Mouse (Mus musculus) activated CD4-positive, CD25-positive, alpha-beta regulatory T cell, adult 9 weeks (primary cell): Measurements from ENCODE around the gene Ddah1. TPM values are rescaled to one million over a fixed set of nuclear protein-coding genes. Genes with fewer than 3 reads are reported as not detected.

Source experiments
- polyA plus RNA-seq: library from polyadenylated mRNA; unstranded; fragments of 100-300 nt; shearing (Covaris generic); gene quantifications from one replicate; pipeline ENCODE4 v1.2.1, GENCODE M21; 2017

The Ddah1 gene
- polyA plus RNA-seq: 0.12 TPM

DNA sequence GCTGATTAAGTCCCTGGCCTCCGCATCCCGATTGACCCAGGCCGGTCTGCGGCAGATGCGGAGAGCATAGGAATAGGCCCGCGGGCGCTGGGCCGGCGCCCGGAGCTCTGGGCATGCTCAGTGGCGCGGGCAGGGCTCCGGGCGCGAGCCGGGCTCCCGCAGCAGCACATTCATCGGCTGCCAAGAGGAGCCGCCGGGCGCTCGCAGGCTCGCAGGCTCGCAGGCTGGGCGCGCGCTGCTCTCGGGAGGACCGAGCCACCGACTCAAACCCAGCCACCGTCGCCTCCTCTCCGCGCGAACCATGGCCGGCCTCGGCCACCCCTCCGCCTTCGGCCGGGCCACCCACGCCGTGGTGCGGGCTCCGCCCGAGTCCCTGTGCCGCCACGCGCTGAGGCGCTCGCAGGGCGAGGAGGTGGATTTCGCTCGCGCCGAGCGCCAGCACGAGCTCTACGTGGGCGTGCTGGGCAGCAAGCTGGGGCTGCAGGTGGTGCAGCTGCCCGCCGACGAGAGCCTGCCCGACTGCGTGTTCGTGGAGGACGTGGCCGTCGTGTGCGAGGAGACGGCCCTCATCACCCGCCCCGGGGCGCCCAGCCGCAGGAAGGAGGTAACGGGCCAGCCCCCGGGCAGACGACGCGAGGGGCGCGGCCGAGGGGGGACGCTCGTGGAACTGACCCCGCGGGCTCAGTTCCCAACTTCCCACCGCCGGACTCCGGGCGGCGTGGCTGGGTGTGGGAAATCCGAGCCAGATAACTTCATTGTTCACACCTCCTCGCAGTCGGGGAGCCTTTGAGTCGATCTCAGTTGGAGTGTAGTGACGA is at the start of gene Ddah1:
Ddah1 (plus strand) TSS at position 115 of the 818 bp plus-strand sequence.

DNA sequence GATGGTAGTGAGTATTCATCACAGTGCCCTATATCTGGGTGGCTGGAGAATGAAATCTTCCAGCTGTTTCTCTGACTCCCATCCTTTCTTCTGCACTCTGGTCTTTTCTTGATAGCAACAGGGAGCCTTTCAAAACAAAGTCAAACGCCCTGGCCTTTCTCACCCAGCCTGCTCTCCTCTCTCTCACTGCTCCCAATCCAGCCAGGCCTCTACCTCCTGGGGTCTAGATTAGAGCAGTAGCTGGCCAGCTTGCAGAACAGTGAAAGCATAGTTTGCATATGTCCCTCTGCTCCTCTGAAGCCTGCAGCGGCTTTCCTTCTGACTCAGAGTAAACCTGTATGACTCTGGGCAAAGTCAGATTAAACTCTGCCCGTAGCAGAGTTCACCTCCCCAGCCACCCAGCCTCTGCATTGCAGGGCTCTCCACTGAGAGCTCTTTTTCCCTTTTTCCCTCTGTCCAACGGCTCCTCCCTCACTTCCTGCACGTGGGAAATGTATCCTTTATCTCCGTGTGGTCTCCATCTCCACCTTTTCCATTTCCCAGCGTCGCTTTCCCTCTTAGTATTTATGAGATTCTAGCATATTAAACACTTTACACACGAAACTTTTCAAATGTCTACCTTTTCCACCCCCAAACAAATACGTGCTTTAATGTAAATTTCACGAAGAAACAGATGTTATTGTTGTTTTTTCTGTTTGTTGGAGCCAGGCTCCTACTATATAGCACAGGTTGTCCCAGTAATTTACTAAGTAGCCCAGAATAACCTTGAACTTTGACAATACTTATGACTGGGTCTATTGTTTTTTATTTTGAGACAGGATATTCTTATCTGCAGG is 163.8 kb downstream of the Ddah1 start, which contains the start of gene Bcl10:
Bcl10 (plus strand) TSS at position 786 of the 836 bp plus-strand sequence.

DNA sequence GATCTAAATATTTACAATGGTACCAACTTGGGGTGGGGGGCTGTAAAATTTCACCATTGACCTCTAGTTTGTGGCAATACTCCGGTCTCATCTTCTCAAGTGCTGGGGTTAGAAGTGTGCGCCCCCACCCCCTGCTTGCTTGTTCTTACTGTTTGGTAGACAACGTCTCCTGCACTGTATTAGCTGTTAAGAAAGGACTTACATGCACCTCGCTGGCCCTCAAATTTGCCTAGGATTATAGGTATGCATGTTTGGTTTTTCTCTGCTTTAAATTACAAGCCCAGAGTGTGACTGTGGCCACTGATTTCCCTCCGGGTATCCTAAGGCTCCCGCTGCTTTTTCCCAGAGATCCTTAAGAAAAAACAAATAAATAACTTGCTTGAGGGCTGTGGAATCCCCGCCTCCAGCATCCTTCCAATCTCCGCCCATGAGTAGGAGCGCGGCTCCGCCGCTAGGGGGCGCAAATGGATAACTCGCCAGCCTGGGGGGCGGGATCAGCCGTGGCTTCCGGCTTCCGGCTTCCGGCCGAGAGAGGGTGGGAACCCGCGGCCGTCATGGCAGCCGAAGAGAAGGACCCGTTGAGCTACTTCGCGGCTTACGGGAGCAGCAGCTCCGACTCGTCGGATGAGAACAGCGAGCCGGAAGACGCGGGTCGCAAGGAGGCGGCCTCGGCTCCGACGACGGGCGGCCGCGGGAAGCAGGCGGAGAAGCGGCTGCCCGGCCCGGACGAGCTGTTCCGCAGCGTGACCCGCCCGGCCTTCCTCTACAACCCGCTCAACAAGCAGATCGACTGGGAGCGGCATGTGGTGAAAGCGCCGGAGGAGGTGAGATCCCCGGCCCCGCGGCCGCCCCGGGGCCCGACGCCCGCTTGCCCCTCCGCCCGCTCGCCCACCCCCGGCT is 179.3 kb downstream of the Ddah1 start, which contains the start of gene 2410004B18Rik:
2410004B18Rik (plus strand) TSS at position 510 of the 900 bp plus-strand sequence.

Other genes starting within 250 kb of the Ddah1 start
- gene Znhit6, start 182.5 kb upstream of the Ddah1 start, polyA plus RNA-seq: 40.1 TPM
- gene Ccn1, start 108.7 kb upstream of the Ddah1 start, polyA plus RNA-seq: not detected
- gene Bcl10, start 164.1 kb downstream of the Ddah1 start, polyA plus RNA-seq: 108 TPM
- 28.6 TPM for gene 2410004B18Rik, start 179.3 kb downstream of the Ddah1 start, polyA plus RNA-seq
- gene Syde2, start 229.2 kb downstream of the Ddah1 start, polyA plus RNA-seq: not detected